Mouse (Mus musculus): ENCODE measurements at regions not wholly inside any gene's neighbourhood (a gene's known extent, or its start where the extent isn't known, plus 50 kb on each side); places are given as distances from the start of the nearest gene placed in this dataset.

GRCm38 (mm10) chr13:20661243-20661642 is 132.7 kb upstream of the Aoah start:
- no peak overlapping the region for H3K9ac ChIP-seq (ENCODE audit: low read depth, low read length)
- H3K27me3 ChIP-seq (ENCODE audit: control insufficient read depth, insufficient read depth, low read length): no peaks in the 10 kb centered on the region
- no peak overlapping the region for H3K4me3 ChIP-seq (ENCODE audit: insufficient read depth, low read depth, low read length)
- H3K79me2 ChIP-seq (ENCODE audit: control insufficient read depth, insufficient read depth, low read length): no peaks in the 10 kb centered on the region
- peak overlapping the region; percentile 46; the same call in 1 of the 2 replicates for H3K27ac ChIP-seq (replicated peaks; ENCODE audit: insufficient read depth, low read depth, low read length)
- TF ChIP-seq CTCF (IDR thresholded peaks at IDR 0.05; ENCODE audit: low read depth, low read length) (no peak), POLR2A (IDR thresholded peaks at IDR 0.05; ENCODE audit: extremely low read depth, insufficient read depth, low read length) (no peak)
- H3K36me3 ChIP-seq (ENCODE audit: control insufficient read depth, insufficient read depth, low read length): no peaks in the 10 kb centered on the region
- WGBS: 28% methylated on average over 1 of the region's 1 CpGs
- peaks cover 11% of the 10 kb centered on the region; the same call in 1 of the 2 replicates for H3K4me1 ChIP-seq (ENCODE audit: control insufficient read depth, insufficient read depth, low read length)
- DNase-seq (ENCODE audit: extremely low read depth, low read depth, low spot score): no peak

GRCm38 (mm10) chr13:20678754-20679153 is 115.2 kb upstream of the Aoah start:
- Histone ChIP-seq H3K36me3 (ENCODE audit: control insufficient read depth, insufficient read depth, low read length) (no peaks in the 10 kb centered on the region), H3K79me2 (ENCODE audit: control insufficient read depth, insufficient read depth, low read length) (no peaks in the 10 kb centered on the region), H3K4me1 (ENCODE audit: control insufficient read depth, insufficient read depth, low read length) (no peaks in the 10 kb centered on the region), H3K9ac (ENCODE audit: low read depth, low read length) (no peak overlapping the region), H3K27me3 (ENCODE audit: control insufficient read depth, insufficient read depth, low read length) (no peaks in the 10 kb centered on the region), H3K4me3 (ENCODE audit: insufficient read depth, low read depth, low read length) (no peak overlapping the region), H3K27ac (replicated peaks; ENCODE audit: insufficient read depth, low read depth, low read length) (no peak overlapping the region)
- WGBS: 77% methylated on average over 3 of the region's 3 CpGs
- no peak for DNase-seq (ENCODE audit: extremely low read depth, low read depth, low spot score)
- no peak for TF ChIP-seq POLR2A (IDR thresholded peaks at IDR 0.05; ENCODE audit: extremely low read depth, insufficient read depth, low read length)
- TF ChIP-seq CTCF (IDR thresholded peaks at IDR 0.05; ENCODE audit: low read depth, low read length): no peak

GRCm38 (mm10) chr13:20686914-20687313 is 107.0 kb upstream of the Aoah start:
- H3K4me1 ChIP-seq (ENCODE audit: control insufficient read depth, insufficient read depth, low read length): no peaks in the 10 kb centered on the region
- H3K36me3 ChIP-seq (ENCODE audit: control insufficient read depth, insufficient read depth, low read length): no peaks in the 10 kb centered on the region
- H3K27ac ChIP-seq (replicated peaks; ENCODE audit: insufficient read depth, low read depth, low read length): no peak overlapping the region
- 81% methylated on average over 9 of the region's 9 CpGs for WGBS
- TF ChIP-seq CTCF (IDR thresholded peaks at IDR 0.05; ENCODE audit: low read depth, low read length) (no peak), POLR2A (IDR thresholded peaks at IDR 0.05; ENCODE audit: extremely low read depth, insufficient read depth, low read length) (no peak)
- H3K79me2 ChIP-seq (ENCODE audit: control insufficient read depth, insufficient read depth, low read length): no peaks in the 10 kb centered on the region
- no peaks in the 10 kb centered on the region for H3K27me3 ChIP-seq (ENCODE audit: control insufficient read depth, insufficient read depth, low read length)
- H3K9ac ChIP-seq (ENCODE audit: low read depth, low read length): no peak overlapping the region
- H3K4me3 ChIP-seq (ENCODE audit: insufficient read depth, low read depth, low read length): no peak overlapping the region
- DNase-seq (ENCODE audit: extremely low read depth, low read depth, low spot score): no peak

GRCm38 (mm10) chr13:20687453-20687852 is 106.5 kb upstream of the Aoah start:
- Histone ChIP-seq H3K9ac (ENCODE audit: low read depth, low read length) (no peak overlapping the region), H3K4me3 (ENCODE audit: insufficient read depth, low read depth, low read length) (no peak overlapping the region), H3K27me3 (ENCODE audit: control insufficient read depth, insufficient read depth, low read length) (no peaks in the 10 kb centered on the region), H3K4me1 (ENCODE audit: control insufficient read depth, insufficient read depth, low read length) (no peaks in the 10 kb centered on the region), H3K36me3 (ENCODE audit: control insufficient read depth, insufficient read depth, low read length) (no peaks in the 10 kb centered on the region), H3K79me2 (ENCODE audit: control insufficient read depth, insufficient read depth, low read length) (no peaks in the 10 kb centered on the region), H3K27ac (replicated peaks; ENCODE audit: insufficient read depth, low read depth, low read length) (no peak overlapping the region)
- DNase-seq (ENCODE audit: extremely low read depth, low read depth, low spot score): no peak
- WGBS: 96% methylated on average over 1 of the region's 1 CpGs
- TF ChIP-seq CTCF (IDR thresholded peaks at IDR 0.05; ENCODE audit: low read depth, low read length): no peak
- TF ChIP-seq POLR2A (IDR thresholded peaks at IDR 0.05; ENCODE audit: extremely low read depth, insufficient read depth, low read length): no peak

GRCm38 (mm10) chr13:20711486-20711885 is 82.4 kb upstream of the Aoah start:
- Histone ChIP-seq H3K4me3 (ENCODE audit: insufficient read depth, low read depth, low read length) (no peak overlapping the region), H3K27me3 (ENCODE audit: control insufficient read depth, insufficient read depth, low read length) (no peaks in the 10 kb centered on the region), H3K36me3 (ENCODE audit: control insufficient read depth, insufficient read depth, low read length) (no peaks in the 10 kb centered on the region), H3K9ac (ENCODE audit: low read depth, low read length) (no peak overlapping the region), H3K4me1 (ENCODE audit: control insufficient read depth, insufficient read depth, low read length) (no peaks in the 10 kb centered on the region), H3K27ac (replicated peaks; ENCODE audit: insufficient read depth, low read depth, low read length) (no peak overlapping the region), H3K79me2 (ENCODE audit: control insufficient read depth, insufficient read depth, low read length) (no peaks in the 10 kb centered on the region)
- no peak for DNase-seq (ENCODE audit: extremely low read depth, low read depth, low spot score)
- WGBS: 86% methylated on average over 6 of the region's 6 CpGs
- no peak for TF ChIP-seq POLR2A (IDR thresholded peaks at IDR 0.05; ENCODE audit: extremely low read depth, insufficient read depth, low read length)
- no peak for TF ChIP-seq CTCF (IDR thresholded peaks at IDR 0.05; ENCODE audit: low read depth, low read length)

- Histone ChIP-seq H3K9ac (ENCODE audit: low read depth, low read length) (no peak overlapping the region), H3K4me3 (ENCODE audit: insufficient read depth, low read depth, low read length) (no peak overlapping the region), H3K79me2 (ENCODE audit: control insufficient read depth, insufficient read depth, low read length) (no peaks in the 10 kb centered on the region), H3K27ac (replicated peaks; ENCODE audit: insufficient read depth, low read depth, low read length) (no peak overlapping the region), H3K4me1 (ENCODE audit: control insufficient read depth, insufficient read depth, low read length) (no peaks in the 10 kb centered on the region), H3K27me3 (ENCODE audit: control insufficient read depth, insufficient read depth, low read length) (no peaks in the 10 kb centered on the region), H3K36me3 (ENCODE audit: control insufficient read depth, insufficient read depth, low read length) (no peaks in the 10 kb centered on the region)
- WGBS: 72% methylated on average over 3 of the region's 3 CpGs
- TF ChIP-seq CTCF (IDR thresholded peaks at IDR 0.05; ENCODE audit: low read depth, low read length): no peak
- no peak for TF ChIP-seq POLR2A (IDR thresholded peaks at IDR 0.05; ENCODE audit: extremely low read depth, insufficient read depth, low read length)
- DNase-seq (ENCODE audit: extremely low read depth, low read depth, low spot score): no peak
Observed at GRCm38 (mm10) chr13:20723326-20724120, 70.4 kb upstream of the Aoah start.

Data from liver, adult 2 months (tissue).